Mouse (Mus musculus): ENCODE results near the gene Cep112.
"Not testable (repeated sequence)": the region's sequence is repeated elsewhere in the genome, so short reads cannot be mapped to it uniquely, and the experiment has no call there.

Gene Cep112

GRCm38 (mm10) chr11:108798398-108798797 lies 373.4 kb downstream of the Cep112 start:
- no peak for DNase-seq (ENCODE audit: low read depth, low spot score)

GRCm38 (mm10) chr11:108799695-108800094 lies 374.7 kb downstream of the Cep112 start:
- DNase-seq (ENCODE audit: low read depth, low spot score): no peak

DNA sequence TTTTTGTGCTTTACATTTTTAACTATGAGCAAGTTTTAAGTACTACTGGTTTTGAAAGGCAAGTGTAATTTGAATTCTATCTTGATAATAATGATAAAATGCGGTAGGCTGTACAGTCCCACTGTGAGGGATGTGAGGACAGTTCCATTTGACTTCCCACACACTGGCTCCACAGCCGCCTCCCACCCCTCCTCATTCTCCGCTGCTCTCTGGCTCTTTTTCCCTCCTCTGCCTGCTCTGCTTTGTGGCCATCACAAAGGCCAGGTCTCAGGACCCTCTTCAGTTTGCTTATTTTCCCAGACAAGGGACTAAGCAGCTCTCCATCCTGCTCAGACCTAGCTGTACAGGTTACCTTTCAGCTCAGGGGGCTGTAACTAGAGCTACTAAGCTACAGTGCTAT lies 379.0 kb downstream of the Cep112 start:
- DNase-seq (ENCODE audit: low read depth, low spot score): no peak

GRCm38 (mm10) chr11:108805947-108806346 lies 381.0 kb downstream of the Cep112 start:
- no peak for DNase-seq (ENCODE audit: low read depth, low spot score)

DNA sequence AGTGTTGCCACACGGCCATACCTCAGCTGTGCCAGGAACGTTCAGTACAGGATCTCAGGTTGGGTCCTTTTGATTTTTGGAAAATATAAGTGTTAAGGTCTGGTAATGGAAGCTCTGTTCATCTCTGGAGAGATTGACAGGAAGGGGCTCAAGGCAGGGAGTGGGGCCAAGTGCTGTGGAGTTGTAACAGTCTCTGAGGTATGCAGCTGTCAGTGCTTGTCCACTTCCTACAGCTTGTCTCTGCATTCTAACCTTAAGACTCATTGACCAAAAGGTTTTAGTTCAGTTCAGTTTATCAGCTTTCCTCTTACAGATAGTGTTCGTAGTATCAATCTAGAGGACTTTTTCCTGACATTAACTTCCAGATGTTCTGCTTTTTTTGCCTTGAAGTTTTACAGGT lies 384.6 kb downstream of the Cep112 start:
- DNase-seq (ENCODE audit: low read depth, low spot score): no peak

GRCm38 (mm10) chr11:108821771-108822170 lies 396.8 kb downstream of the Cep112 start:
- DNase-seq (ENCODE audit: low read depth, low spot score): no peak

DNA sequence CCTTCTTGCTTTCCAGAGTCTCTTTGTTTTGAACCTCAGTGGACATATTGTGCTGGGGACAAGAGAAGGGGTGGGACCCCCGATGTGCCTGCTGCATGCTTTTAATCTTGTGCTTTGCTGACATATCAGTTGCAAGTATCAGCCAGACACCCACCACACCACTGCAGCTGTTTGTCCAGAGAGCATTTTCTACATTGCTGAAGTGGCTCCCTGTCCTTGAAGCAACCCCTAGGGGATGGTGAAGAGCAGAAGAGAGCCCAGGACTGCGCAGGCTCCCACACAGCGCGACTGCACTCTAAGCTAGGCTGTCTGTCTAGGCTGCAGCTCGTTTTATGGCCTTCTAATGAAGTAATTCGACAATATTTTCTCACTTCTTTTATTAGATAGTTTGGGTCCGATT lies 397.3 kb downstream of the Cep112 start:
- no peak for DNase-seq (ENCODE audit: low read depth, low spot score)

DNA sequence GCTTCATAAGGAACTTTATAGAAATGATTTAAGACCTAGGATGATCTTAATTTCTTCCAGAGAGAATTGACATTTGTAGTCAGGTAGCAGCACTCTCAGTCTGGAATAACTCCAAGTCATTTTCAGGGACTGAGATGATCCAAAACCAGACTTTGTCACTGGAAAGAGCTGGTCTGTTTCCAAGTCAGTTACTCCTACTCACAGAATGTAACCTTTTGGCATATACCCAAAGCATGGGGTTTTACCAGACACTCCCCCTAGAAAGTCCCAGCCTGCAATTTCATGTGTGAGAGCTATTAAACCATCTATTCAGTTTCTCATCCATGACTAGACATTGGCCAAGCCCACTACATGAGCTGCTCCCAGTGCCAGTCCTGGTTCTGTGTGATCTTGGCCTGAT lies 402.3 kb downstream of the Cep112 start:
- no peak for DNase-seq (ENCODE audit: low read depth, low spot score)

- DNase-seq (ENCODE audit: low read depth, low spot score): no peak
These were observed 403.5 kb downstream of the Cep112 start for GRCm38 (mm10) chr11:108828374-108829025.

DNA sequence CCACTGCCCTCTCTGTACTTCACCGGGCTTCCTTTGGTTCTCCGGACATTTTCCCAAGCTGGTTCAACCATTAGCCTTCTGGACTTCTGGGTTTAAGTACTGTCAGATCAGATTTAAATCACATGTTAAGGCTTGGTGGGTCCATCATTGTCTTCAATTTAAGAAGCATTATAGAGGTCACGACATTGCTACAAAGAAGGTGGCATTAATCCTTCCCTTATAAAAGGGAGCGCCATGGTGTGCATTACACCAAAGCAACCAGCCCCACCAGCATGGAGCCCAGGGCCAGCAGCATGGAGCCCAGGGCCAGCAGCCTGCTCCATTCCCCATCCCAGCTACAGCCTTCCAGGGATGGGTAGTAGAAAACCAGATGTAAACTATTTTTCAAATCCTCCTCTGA lies 411.7 kb downstream of the Cep112 start:
- no peak for DNase-seq (ENCODE audit: low read depth, low spot score)

DNA sequence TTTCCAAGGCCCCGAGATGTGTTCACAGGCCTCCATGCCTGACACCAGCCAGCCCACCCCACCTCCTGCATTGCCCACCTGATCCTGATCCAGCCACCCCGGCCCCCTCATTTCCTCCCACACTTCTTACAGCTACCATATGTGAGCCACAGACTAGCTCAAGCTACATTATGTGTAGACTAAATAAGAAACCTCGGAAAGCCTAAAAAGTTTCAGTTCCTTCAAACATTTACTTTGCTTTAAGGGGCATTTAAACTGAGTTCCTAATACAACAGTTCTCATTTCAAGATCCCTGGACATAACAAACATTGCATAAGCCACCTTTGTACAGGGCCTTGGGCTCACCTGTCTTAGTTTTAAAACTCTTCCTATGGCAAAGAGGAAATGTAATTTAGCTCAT lies 415.2 kb downstream of the Cep112 start:
- no peak for DNase-seq (ENCODE audit: low read depth, low spot score)

GRCm38 (mm10) chr11:108842765-108843164 lies 417.8 kb downstream of the Cep112 start:
- DNase-seq (ENCODE audit: low read depth, low spot score): no peak

- no peak for DNase-seq (ENCODE audit: low read depth, low spot score)
These were observed 421.0 kb downstream of the Cep112 start for GRCm38 (mm10) chr11:108845971-108846370.

GRCm38 (mm10) chr11:108846479-108846878 lies 421.5 kb downstream of the Cep112 start:
- DNase-seq (ENCODE audit: low read depth, low spot score): no peak

DNA sequence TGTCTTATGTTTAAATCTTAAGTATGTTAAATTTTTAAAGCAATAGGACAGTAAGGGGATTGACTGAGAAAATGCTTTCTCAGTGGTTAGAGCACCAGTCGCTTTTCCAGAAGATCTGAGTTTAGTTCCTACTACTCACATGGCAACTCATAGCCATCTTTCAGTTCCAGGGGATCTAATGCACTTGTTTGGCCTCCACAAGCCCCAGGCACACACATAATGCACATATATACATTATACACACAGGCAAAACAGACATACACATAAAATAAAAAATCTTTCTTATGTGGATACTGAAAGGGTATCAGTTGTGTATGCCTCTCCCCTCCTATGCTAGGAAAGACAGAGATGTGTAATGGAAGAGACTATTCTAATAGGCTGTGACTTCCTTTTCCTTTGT lies 426.8 kb downstream of the Cep112 start:
- no peak for DNase-seq (ENCODE audit: low read depth, low spot score)

GRCm38 (mm10) chr11:108857254-108857653 lies 432.3 kb downstream of the Cep112 start:
- DNase-seq (ENCODE audit: low read depth, low spot score): no peak

DNA sequence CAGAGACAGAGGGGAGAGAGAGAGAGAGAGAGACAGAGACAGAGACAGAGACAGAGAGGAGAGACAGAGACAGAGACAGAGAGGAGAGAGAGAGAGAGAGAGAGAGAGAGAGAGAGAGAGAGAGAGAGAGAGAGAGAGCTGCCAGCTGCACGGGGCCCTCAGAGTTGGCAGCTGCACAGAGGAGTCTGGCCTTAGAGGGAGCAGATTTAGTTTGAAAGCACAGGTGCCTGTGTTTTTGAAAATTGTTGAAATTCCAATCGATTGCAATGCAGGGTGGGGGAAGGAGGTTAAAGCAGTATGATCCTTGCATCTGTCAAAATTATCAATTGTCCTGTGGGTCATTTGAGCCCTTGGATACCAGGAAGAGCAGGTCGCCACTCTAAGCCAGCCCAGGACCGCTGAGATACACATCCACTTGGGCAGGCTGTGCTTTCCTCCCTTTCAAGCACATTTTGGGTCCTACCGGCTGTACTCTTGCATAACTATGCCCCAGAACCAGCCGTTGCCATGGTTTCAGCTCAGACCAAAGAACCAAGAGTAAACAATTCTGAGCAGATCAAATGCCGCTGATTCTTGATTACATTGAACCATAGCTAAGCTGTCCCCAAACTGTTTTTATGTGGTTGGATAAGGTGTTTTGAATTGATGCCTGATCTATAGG lies 432.8 kb downstream of the Cep112 start:
- no peak for DNase-seq (ENCODE audit: low read depth, low spot score)

- DNase-seq (ENCODE audit: low read depth, low spot score): no peak
These were observed 433.4 kb downstream of the Cep112 start for GRCm38 (mm10) chr11:108858339-108858804.

DNA sequence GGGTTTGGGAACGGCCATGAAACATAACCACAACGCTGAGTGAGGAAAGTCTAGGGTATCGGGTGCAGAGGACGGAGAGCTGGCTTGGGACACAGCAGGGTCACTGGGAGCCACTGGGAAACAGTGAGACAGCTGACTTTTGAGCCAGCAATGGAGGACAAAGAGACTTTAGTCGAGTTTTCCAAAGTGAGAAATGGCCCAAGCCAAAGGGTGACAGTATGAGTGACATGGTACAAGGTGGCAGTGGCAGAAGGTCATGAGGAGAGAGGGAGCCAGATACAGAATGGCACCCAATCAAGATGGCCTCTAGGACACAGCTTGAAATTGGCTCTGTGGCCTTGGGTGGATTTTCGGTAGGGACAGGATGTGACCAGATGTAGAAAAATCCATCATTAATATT lies 433.9 kb downstream of the Cep112 start:
- DNase-seq (ENCODE audit: low read depth, low spot score): no peak

- DNase-seq (ENCODE audit: low read depth, low spot score): no peak
These were observed 437.4 kb downstream of the Cep112 start for GRCm38 (mm10) chr11:108862360-108862759.

DNA sequence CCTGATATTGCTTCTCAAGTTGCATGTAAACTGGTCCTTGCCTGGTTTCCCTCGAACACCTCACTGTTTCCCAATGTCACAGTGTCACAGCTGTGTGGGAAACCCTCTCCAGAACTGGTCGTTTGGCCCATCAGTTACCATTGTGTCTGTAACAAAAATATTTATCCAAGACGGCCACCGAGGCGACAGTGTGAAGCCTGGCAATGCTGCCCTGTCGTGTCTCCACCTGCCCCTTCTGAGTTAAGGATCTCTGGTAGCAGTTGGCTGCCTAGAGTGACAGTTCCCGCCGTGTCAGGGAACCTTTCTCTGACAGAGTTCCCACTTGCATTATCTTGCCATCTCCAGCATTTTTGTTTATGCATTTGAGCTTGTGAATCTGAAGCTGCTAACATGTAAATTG lies 440.8 kb downstream of the Cep112 start:
- DNase-seq (ENCODE audit: low read depth, low spot score): no peak

DNA sequence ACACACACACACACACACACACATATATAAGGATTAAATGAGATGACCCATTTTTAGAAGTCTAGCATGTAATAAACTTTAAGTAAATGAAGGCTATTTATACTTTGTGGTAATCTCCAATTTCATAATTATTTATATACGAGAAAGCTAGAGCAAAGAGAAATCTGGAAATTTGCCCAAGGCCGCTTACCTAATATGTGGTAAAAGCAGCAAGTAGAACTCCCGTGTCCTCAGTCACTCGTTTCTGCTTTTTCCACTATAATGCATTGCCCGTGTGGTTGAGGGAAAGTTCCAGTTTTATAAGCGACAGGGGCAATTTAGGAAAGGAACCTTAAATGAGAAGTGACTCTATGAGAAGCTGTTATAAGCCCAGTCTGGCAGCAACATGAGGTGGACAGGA lies 442.5 kb downstream of the Cep112 start:
- DNase-seq (ENCODE audit: low read depth, low spot score): no peak

GRCm38 (mm10) chr11:108871284-108871683 lies 446.3 kb downstream of the Cep112 start:
- not testable (repeated sequence) for DNase-seq (ENCODE audit: low read depth, low spot score)

Measured in CD4-positive, CD25-positive, alpha-beta regulatory T cell, adult 2 months (primary cell).